Mouse (Mus musculus) kidney, postnatal 0 days (tissue): ENCODE measurements around the gene Nova2. TPM values are rescaled to one million over a fixed set of nuclear protein-coding genes. Genes with fewer than 3 reads are reported as not detected.

Source experiments
- ATAC-seq: fragments of 200-750 bp; cut with Nextera tagmentation; replicated peaks from 2 replicates; pipeline ENCODE4 v1.8.0; 2017; ENCODE audit warnings: low read depth, moderate number of reproducible peaks, moderate TSS enrichment, moderate library complexity; ENCODE audit not compliant: low FRiP score
- DNase-seq: peaks from one replicate; pipeline ENCODE4 v3.0.0-alpha.2; 2016; ENCODE audit warnings: low spot score
- H3K27ac ChIP-seq: fragments of 300-500 bp; sonication (generic); 2 replicates; pipeline ENCODE4 v1.5.1; 2014; ENCODE audit warnings: mild to moderate bottlenecking
- H3K27me3 ChIP-seq: fragments of 300-500 bp; sonication (generic); 2 replicates; pipeline ENCODE4 v1.6.1; 2014; ENCODE audit warnings: low read length, mixed read lengths; ENCODE audit not compliant: insufficient read depth
- H3K36me3 ChIP-seq: fragments of 300-500 bp; sonication (generic); 2 replicates; pipeline ENCODE4 v1.6.1; 2014; ENCODE audit warnings: low read length, mixed read lengths; ENCODE audit not compliant: insufficient read depth
- H3K4me1 ChIP-seq: fragments of 300-500 bp; sonication (generic); replicated peaks from 2 replicates; pipeline ENCODE4 v1.6.1; 2014; ENCODE audit warnings: antibody characterized with exemption, low read length, mixed read lengths; ENCODE audit not compliant: insufficient read depth
- H3K4me2 ChIP-seq: fragments of 300-500 bp; sonication (generic); 2 replicates; pipeline ENCODE4 v1.6.1; 2014; ENCODE audit warnings: mild to moderate bottlenecking, low read length, moderate library complexity, mixed read lengths
- H3K4me3 ChIP-seq: fragments of 300-500 bp; sonication (generic); replicated peaks from 2 replicates; pipeline ENCODE4 v1.5.1; 2014; ENCODE audit warnings: low read depth, low read length
- H3K9ac ChIP-seq: fragments of 300-500 bp; sonication (generic); 2 replicates; pipeline ENCODE4 v1.6.1; 2014; ENCODE audit warnings: low read depth, low read length
- H3K9me3 ChIP-seq: fragments of 300-500 bp; sonication (generic); replicated peaks from 2 replicates; pipeline ENCODE4 v1.6.1; 2016; ENCODE audit warnings: low read length, inconsistent platforms, mixed read lengths
- CTCF ChIP-seq: IDR thresholded peaks from 2 replicates; pipeline ENCODE4 v1.5.1; 2016; ENCODE audit warnings: antibody characterized with exemption, low read depth, mild to moderate bottlenecking, moderate library complexity
- WGBS: fragments of 180-500 bp; shearing (Covaris S2); extraction: QIAGEN DNeasy Blood & Tissue Kit; methylation state at CpG from one replicate; pipeline ENCODE4 v1.1.7; 2014; 5-methylcytosine and 5-hydroxymethylcytosine counted together
- polyA plus RNA-seq: library from polyadenylated mRNA; unstranded; fragments of >200 nt; fragmentation: Nextera tagmentation; extraction: Ambion mirVana; gene quantifications from 2 replicates; pipeline ENCODE4 v1.2.1, GENCODE M21; 2015

Nova2 gene
- polyA plus RNA-seq, 1 experiment from 2014 or later, result 0.58 TPM

DNA sequence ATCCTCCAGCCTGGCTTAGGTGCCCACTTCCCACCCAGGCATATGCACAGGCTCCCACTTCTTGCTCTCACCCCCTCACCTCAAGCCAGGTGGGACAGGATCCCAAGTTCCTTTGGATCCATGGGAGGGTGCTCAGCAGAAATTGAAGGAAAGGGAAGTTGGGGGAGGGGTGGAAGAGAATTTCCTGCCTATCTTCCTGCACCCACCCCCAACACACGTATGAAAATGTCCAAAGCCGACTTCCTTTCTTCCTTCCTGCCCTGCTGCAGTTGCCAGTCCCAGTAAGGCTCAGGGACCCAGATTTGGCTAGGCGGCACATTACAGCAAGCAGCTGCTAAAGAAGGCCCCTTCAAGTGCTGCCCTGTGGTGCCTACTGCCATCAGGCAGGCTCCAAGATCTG is 2.1 kb downstream of the Nova2 start:
- no peak overlapping the region for H3K4me3 ChIP-seq

GRCm38 (mm10) chr7:18942376-18942775 is 16.7 kb downstream of the Nova2 start:
- 29% methylated on average over 1 of the region's 1 CpGs for WGBS
- H3K27me3 ChIP-seq, result no peaks in the 10 kb centered on the region
- no peak overlapping the region for H3K9ac ChIP-seq
- H3K36me3 ChIP-seq, result no peaks in the 10 kb centered on the region
- H3K4me3 ChIP-seq, result no peak overlapping the region
- no peaks in the 10 kb centered on the region for H3K4me1 ChIP-seq
- no peaks in the 10 kb centered on the region for H3K9me3 ChIP-seq
- ATAC-seq (no peak), DNase-seq (no peak)
- no peak overlapping the region for H3K4me2 ChIP-seq
- H3K27ac ChIP-seq, result no peak overlapping the region
- TF ChIP-seq CTCF, result no peak

More for the DNA sequence above, 2.1 kb downstream of the Nova2 start:
- ATAC-seq (no peak), DNase-seq (peak; percentile 39)
- TF ChIP-seq CTCF, result no peak
- 31% methylated on average over 3 of the region's 3 CpGs for WGBS
- Histone ChIP-seq H3K9ac (no peak overlapping the region), H3K27me3 (peaks cover 29% of the 10 kb centered on the region), H3K4me1 (peaks cover 8% of the 10 kb centered on the region; the same call in 1 of the 2 replicates), H3K9me3 (no peaks in the 10 kb centered on the region), H3K36me3 (no peaks in the 10 kb centered on the region), H3K27ac (no peak overlapping the region), H3K4me2 (peak overlapping the region; percentile 76)

GRCm38 (mm10) chr7:18942815-18943214 is 17.1 kb downstream of the Nova2 start:
- Histone ChIP-seq H3K27ac (no peak overlapping the region), H3K27me3 (no peaks in the 10 kb centered on the region), H3K9me3 (no peaks in the 10 kb centered on the region), H3K4me3 (no peak overlapping the region), H3K36me3 (no peaks in the 10 kb centered on the region), H3K4me2 (no peak overlapping the region), H3K9ac (no peak overlapping the region), H3K4me1 (no peaks in the 10 kb centered on the region)
- WGBS, result 56% methylated on average over 9 of the region's 9 CpGs
- ATAC-seq, result no peak
- no peak for DNase-seq
- TF ChIP-seq CTCF, result no peak

- Histone ChIP-seq H3K27me3 (no peaks in the 10 kb centered on the region), H3K27ac (0 out of 2 replicates have a peak overlapping the region, but pooled peaks have one; percentile 31), H3K9me3 (no peaks in the 10 kb centered on the region), H3K9ac (no peak overlapping the region), H3K36me3 (no peaks in the 10 kb centered on the region), H3K4me2 (no peak overlapping the region), H3K4me3 (no peak overlapping the region), H3K4me1 (no peaks in the 10 kb centered on the region)
- 60% methylated on average over 6 of the region's 6 CpGs for WGBS
- ATAC-seq, result 0 out of 2 replicates have a peak, but pooled peaks have one; percentile 49
- no peak for TF ChIP-seq CTCF
- DNase-seq, result peak; percentile 16
Measured at GRCm38 (mm10) chr7:18948151-18948550, 22.5 kb downstream of the Nova2 start.

- no peaks in the 10 kb centered on the region for H3K4me1 ChIP-seq
- no peak overlapping the region for H3K4me3 ChIP-seq
- no peak for ATAC-seq
- no peaks in the 10 kb centered on the region for H3K9me3 ChIP-seq
- no peak overlapping the region for H3K4me2 ChIP-seq
- no peak overlapping the region for H3K9ac ChIP-seq
- no peak for DNase-seq
- H3K27ac ChIP-seq, result no peak overlapping the region
- no peak for TF ChIP-seq CTCF
- WGBS, result 42% methylated on average over 12 of the region's 12 CpGs
- no peaks in the 10 kb centered on the region for H3K36me3 ChIP-seq
- no peaks in the 10 kb centered on the region for H3K27me3 ChIP-seq
Measured at GRCm38 (mm10) chr7:18949781-18950522, 24.3 kb downstream of the Nova2 start.

DNA sequence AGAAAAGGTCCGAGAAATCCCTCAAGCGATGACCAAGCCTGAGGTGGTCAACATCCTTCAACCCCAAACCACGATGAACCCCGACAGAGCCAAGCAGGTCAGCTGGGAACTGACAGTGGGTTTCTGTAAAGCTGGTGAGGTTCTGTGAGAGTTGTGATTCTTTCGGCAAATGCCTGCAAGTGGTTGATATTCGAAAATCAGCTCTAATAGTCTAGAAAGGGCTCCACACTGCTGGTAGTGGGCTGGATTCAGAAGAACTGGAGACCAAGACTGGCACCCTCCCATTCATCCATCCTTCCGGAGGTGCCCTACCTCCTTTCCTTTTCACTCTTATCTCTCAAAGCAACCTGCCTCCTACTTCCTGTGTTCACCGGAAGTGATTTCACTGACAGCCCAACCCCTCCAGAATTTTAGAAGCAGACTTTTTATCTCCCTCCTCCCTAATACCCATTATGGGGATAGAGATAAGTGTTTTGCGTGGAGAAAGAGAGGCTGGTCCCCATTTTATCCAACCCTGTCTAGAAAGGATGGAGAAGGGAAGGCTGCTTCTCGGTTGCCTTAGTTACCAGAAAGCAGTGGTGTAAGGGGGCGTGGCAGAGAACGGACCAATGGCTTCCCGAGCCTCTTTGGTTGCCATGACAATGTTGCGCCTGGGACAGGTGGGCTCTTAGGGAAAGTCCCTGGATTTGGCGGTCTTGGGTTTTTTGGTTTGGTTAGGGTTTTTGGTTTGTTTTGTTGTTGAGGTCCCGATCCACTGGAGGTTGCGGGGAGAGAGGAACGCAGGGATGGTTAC is 25.0 kb downstream of the Nova2 start:
- no peak for ATAC-seq
- no peaks in the 10 kb centered on the region for H3K4me1 ChIP-seq
- DNase-seq, result no peak
- H3K4me2 ChIP-seq, result no peak overlapping the region
- H3K36me3 ChIP-seq, result no peaks in the 10 kb centered on the region
- no peaks in the 10 kb centered on the region for H3K27me3 ChIP-seq
- 23% methylated on average over 18 of the region's 18 CpGs for WGBS
- no peaks in the 10 kb centered on the region for H3K9me3 ChIP-seq
- H3K27ac ChIP-seq, result no peak overlapping the region
- no peak for TF ChIP-seq CTCF
- no peak overlapping the region for H3K9ac ChIP-seq
- no peak overlapping the region for H3K4me3 ChIP-seq
